Mouse (Mus musculus) layer of hippocampus, postnatal 25 days (tissue): ENCODE results near the gene Cyp2a12. TPM values are rescaled to one million over a fixed set of nuclear protein-coding genes. Genes with fewer than 3 reads are reported as not detected.
"Not testable (repeated sequence)": the region's sequence is repeated elsewhere in the genome, so short reads cannot be mapped to it uniquely, and the experiment has no call there.

Source experiments
- DNase-seq, 2 experiments: peaks; one replicate each; pipeline ENCODE4 v3.0.0; 2022; ENCODE audit warnings: mixed read lengths in 2 of 2, low spot score in 1 of 2; ENCODE audit errors: extremely low spot score in 1 of 2
- total RNA-seq, 2 experiments: library from RNA; stranded (reverse); gene quantifications; 2 replicates each; pipeline ENCODE4 v1.2.3; 2021

Cyp2a12 gene
- total RNA-seq: not detected

- DNase-seq: no peak
Observed at GRCm38 (mm10) chr7:27028789-27029188, at the start of gene Cyp2a12. Cyp2a12 (plus strand) TSS chr7:27029081.

- not testable (repeated sequence) for DNase-seq
Observed at GRCm38 (mm10) chr7:26981464-26981863, 47.4 kb upstream of the Cyp2a12 start.

GRCm38 (mm10) chr7:26981937-26982336 is 46.9 kb upstream of the Cyp2a12 start:
- DNase-seq: not testable (repeated sequence)

DNA sequence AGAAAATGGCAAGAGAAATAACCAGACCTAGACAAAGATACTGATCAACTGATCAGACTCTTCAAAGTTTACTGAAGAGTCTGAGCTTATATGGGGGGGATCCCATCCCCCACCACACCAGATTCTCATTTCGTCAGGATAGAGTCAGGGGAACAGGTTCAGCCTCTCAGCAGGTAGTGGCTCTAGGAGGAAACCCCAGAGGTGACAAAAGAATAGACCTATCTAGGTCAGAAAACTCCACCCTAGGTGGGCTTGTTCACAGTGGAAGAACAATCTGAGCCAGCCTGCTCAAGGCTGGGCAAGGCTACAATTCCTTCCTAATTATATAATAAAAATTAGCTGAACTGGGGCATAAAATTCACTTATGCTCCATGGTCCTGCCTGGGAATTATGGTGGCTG is 46.3 kb upstream of the Cyp2a12 start:
- no peak for DNase-seq

DNA sequence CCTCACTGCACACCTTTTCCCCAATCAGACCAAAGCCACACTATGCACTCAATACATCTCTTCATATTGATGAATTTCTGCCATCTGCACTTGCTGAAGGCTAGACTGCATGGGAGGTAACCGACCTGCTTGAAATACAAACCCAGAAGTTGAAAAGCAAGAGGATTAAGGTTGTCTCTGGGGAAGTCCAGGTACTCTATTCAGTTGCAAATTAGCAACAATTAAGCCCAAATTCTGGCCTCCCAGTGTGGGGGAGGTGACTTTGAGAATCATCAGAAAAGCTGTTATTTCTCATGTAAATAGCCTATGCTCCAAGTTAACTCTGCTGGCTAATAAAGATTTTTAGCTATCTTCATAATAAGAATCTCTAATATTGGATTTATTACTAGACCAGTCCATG is 45.7 kb upstream of the Cyp2a12 start:
- not testable (repeated sequence) for DNase-seq

- not testable (repeated sequence) for DNase-seq
Observed at GRCm38 (mm10) chr7:27026581-27026980, 2.3 kb upstream of the Cyp2a12 start.

DNA sequence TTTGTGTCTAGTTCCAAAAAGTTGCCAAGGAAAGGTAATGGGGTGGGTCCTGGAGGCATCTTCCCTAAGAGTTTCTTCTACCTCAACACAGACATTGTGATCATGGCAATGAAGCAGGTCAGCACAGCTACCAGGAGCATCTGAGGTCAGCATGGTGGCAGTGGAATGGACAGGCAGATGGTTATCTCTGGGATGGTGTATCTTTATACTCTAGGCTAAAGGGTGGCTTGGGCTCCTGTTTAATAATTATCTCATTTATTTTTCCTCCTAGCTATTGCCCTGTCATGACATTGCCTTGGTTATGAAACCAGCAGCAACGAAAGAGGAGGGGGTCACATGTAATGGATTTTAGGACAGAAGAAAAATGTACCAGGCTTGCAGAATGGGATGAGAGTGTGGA is 20.0 kb downstream of the Cyp2a12 start:
- DNase-seq: not testable (repeated sequence)

DNA sequence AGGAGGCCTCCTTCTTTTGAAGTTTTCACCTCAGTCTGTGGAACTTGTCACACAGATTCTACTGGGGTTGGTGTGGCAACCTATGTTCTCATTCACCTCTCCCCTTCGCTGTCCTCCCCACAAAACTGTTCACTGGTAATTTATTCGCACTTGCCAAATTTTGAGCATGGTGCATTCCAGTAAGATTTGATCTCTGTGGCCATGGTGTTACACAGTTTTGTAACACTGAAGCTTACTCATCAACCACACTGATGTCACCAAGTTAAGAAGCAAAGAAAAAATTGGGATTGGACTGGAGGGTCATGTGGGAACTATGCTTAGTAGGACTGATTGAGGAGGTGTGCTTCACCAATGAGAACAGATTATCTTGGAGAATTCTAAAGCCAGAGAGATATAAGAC is 30.5 kb downstream of the Cyp2a12 start:
- not testable (repeated sequence) for DNase-seq

DNA sequence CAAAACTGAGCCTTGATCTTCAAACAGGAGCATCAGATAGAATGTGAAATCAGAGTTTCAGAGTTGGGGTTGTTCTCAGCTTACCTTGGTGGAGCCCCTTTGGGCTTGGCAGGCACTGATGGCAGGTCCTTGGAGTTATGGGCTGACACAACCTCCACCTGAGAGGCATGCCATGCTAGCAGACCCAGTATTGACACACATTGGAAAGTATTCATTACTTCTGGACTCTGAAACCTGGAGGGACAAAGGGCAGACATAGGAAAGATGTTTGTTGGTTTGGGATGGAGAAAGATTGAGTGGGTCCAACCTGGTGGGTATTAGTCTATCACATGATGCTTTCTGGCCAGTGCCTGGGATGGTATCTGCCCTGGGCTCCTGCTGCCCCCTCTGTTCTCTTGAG is 31.0 kb downstream of the Cyp2a12 start:
- DNase-seq: not testable (repeated sequence)

DNA sequence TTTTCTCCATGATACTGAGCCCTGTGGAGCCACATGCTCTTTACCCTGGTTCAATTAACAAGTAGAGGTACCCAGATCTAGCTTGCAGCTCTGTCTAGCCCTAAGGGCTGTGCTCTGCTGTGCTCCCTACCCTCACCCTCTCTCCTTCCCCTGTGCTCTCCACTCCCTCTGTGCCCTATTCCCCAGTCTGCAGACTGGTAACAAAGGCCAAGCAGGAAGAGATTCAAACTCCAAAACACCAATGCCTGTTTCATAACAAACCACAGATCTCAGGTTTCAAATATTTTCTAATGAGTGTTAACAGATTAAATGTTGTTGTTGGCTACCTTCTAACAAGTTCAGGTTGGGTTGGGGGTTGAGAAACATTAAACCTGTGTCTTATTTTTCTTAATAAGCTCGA is 49.8 kb downstream of the Cyp2a12 start:
- DNase-seq: no peak

- DNase-seq: no peak
Observed at GRCm38 (mm10) chr7:27081625-27082024, 52.7 kb downstream of the Cyp2a12 start.

Other genes starting within 250 kb of the Cyp2a12 start
- not detected for gene Cyp2g1, start 220.2 kb upstream of the Cyp2a12 start, total RNA-seq
- gene Cyp2a5, start 193.8 kb upstream of the Cyp2a12 start, total RNA-seq: not detected
- not detected for gene Cyp2a22, start 89.7 kb upstream of the Cyp2a12 start, total RNA-seq
- gene Cyp2f2, start 90.8 kb downstream of the Cyp2a12 start, total RNA-seq: under 1 TPM in 1 of 2 experiments, not detected in 1; 0.20 TPM
- gene Cyp2t4, start 124.6 kb downstream of the Cyp2a12 start, total RNA-seq: not detected
- gene Egln2, start 137.7 kb downstream of the Cyp2a12 start, total RNA-seq: 10 to 100 TPM; 91.6 to 99.5 TPM
- 10 to 100 TPM; 89.6 to 92.5 TPM for gene Rab4b, start 149.8 kb downstream of the Cyp2a12 start, total RNA-seq
- not detected for gene Gm21983, start 152.0 kb downstream of the Cyp2a12 start, total RNA-seq
- 1 to 10 TPM; 2.3 to 2.4 TPM for gene Mia, start 152.1 kb downstream of the Cyp2a12 start, total RNA-seq
- gene BC024978, start 166.7 kb downstream of the Cyp2a12 start, total RNA-seq: 10 to 100 TPM; 22.4 to 25.9 TPM
- gene Snrpa, start 167.2 kb downstream of the Cyp2a12 start, total RNA-seq: 10 to 100 TPM; 83.1 to 89.2 TPM
- 1 to 10 TPM; 7.2 to 8.3 TPM for gene Itpkc, start 199.6 kb downstream of the Cyp2a12 start, total RNA-seq
- gene Coq8b, start 203.9 kb downstream of the Cyp2a12 start, total RNA-seq: 10 to 100 TPM; 33.8 to 36.0 TPM
- 100 to 1,000 TPM; 147 to 149 TPM for gene Numbl, start 229.4 kb downstream of the Cyp2a12 start, total RNA-seq